Comparison of ENCODE assay signal across 23 mouse cellular contexts in genomic region chr13:41620132-41620531, GRCm38 (mm10).
"Had no signal": no experiment of that assay in that cellular context is flagged by ENCODE, and none has a peak within 500 bp of the region (broad histone marks: within the 10 kb centered on the region; RNA-seq: fewer than 3 reads in every experiment).

No protein-coding gene starts in this region.

- H3K4me1 ChIP-seq: limb, embryonic 12.5 days; midbrain, embryonic 12.5 days; stomach, embryonic 15.5 days had no signal

- H3K4me3 ChIP-seq: left cerebral cortex, adult 2 months; limb, embryonic 12.5 days; limb, embryonic 15.5 days; lung, embryonic 15.5 days; midbrain, embryonic 12.5 days; midbrain, embryonic 15.5 days; myocyte; neural tube, embryonic 13.5 days; stomach, embryonic 15.5 days had no signal

- H3K4me2 ChIP-seq: limb, embryonic 12.5 days; limb, embryonic 15.5 days; lung, embryonic 15.5 days; midbrain, embryonic 12.5 days; midbrain, embryonic 15.5 days; neural tube, embryonic 13.5 days; stomach, embryonic 15.5 days had no signal

- H3K27me3 ChIP-seq: limb, embryonic 12.5 days; limb, embryonic 15.5 days; lung, embryonic 15.5 days; midbrain, embryonic 12.5 days; midbrain, embryonic 15.5 days; neural tube, embryonic 13.5 days; stomach, embryonic 15.5 days had no signal

- ATAC-seq: inflammation-experienced regulatory T-cells, adult 6 months; intestine, embryonic 16.5 days; midbrain, embryonic 15.5 days had no signal

- H3K9me3 ChIP-seq: limb, embryonic 12.5 days; limb, embryonic 15.5 days; lung, embryonic 15.5 days; midbrain, embryonic 12.5 days; midbrain, embryonic 15.5 days; neural tube, embryonic 13.5 days; stomach, embryonic 15.5 days had no signal

- DNase-seq: kidney, adult 18-20 months; kidney, adult 9 months; kidney, postnatal 14 days; kidney, postnatal 4 days; layer of hippocampus, postnatal 36 days; left cerebral cortex, postnatal 4 days; lung, adult 18-20 months; lung, postnatal 10 days; retina, postnatal 1 day; right cerebral cortex, postnatal 25 days; spleen, adult 18-20 months; thymus, postnatal 25 days had no signal

- H3K36me3 ChIP-seq: limb, embryonic 12.5 days; limb, embryonic 15.5 days; lung, embryonic 15.5 days; midbrain, embryonic 12.5 days; midbrain, embryonic 15.5 days; neural tube, embryonic 13.5 days; stomach, embryonic 15.5 days had no signal

- H3K9ac ChIP-seq: limb, embryonic 12.5 days; limb, embryonic 15.5 days; lung, embryonic 15.5 days; midbrain, embryonic 12.5 days; midbrain, embryonic 15.5 days; neural tube, embryonic 13.5 days; stomach, embryonic 15.5 days had no signal

- H3K27ac ChIP-seq: left cerebral cortex, adult 2 months; limb, embryonic 12.5 days; limb, embryonic 15.5 days; lung, embryonic 15.5 days; midbrain, embryonic 12.5 days; midbrain, embryonic 15.5 days; neural tube, embryonic 13.5 days; stomach, embryonic 15.5 days had no signal
